Mouse (Mus musculus): ENCODE measurements at regions not wholly inside any gene's neighbourhood (a gene's known extent, or its start where the extent isn't known, plus 50 kb on each side); places are given as distances from the start of the nearest gene placed in this dataset.

- no peak for DNase-seq (ENCODE audit: low spot score)
Measured at GRCm38 (mm10) chr15:36347333-36347845, 660.2 kb downstream of the Zfp706 start.

GRCm38 (mm10) chr15:36346126-36346525, 661.4 kb downstream of the Zfp706 start:
- DNase-seq (ENCODE audit: low spot score), result no peak

- no peak for DNase-seq (ENCODE audit: low spot score)
Measured at GRCm38 (mm10) chr15:36345413-36345812, 662.2 kb downstream of the Zfp706 start.

GRCm38 (mm10) chr15:36339971-36340550, 667.5 kb downstream of the Zfp706 start:
- no peak for DNase-seq (ENCODE audit: low spot score)

- no peak for DNase-seq (ENCODE audit: low spot score)
Measured at GRCm38 (mm10) chr15:36338766-36339165, 668.8 kb downstream of the Zfp706 start.

- no peak for DNase-seq (ENCODE audit: low spot score)
Measured at GRCm38 (mm10) chr15:36336857-36337256, 670.7 kb downstream of the Zfp706 start.

- DNase-seq (ENCODE audit: low spot score), result no peak
Measured at GRCm38 (mm10) chr15:36335116-36335515, 672.5 kb downstream of the Zfp706 start.

GRCm38 (mm10) chr15:36334436-36335113, 673.0 kb downstream of the Zfp706 start:
- no peak for DNase-seq (ENCODE audit: low spot score)

- DNase-seq (ENCODE audit: low spot score), result no peak
Measured at GRCm38 (mm10) chr15:36333857-36334256, 673.7 kb downstream of the Zfp706 start.

- no peak for DNase-seq (ENCODE audit: low spot score)
Measured at GRCm38 (mm10) chr15:36333265-36333664, 674.3 kb downstream of the Zfp706 start.

Data from urinary bladder, adult 2 months (tissue).